Mouse (Mus musculus) myocyte (in vitro differentiated cells): ENCODE measurements at regions not wholly inside any gene's neighbourhood (a gene's known extent, or its start where the extent isn't known, plus 50 kb on each side); places are given as distances from the start of the nearest gene placed in this dataset.

Source experiments
- H3K27me3 ChIP-seq: one replicate; pipeline ENCODE4 v1.6.1; 2011; ENCODE audit not compliant: control insufficient read depth, insufficient read depth, insufficient read length
- H3K36me3 ChIP-seq: one replicate; pipeline ENCODE4 v1.6.1; 2011; ENCODE audit not compliant: control insufficient read depth, insufficient read depth
- H3K4me2 ChIP-seq: one replicate; pipeline ENCODE4 v1.6.1; 2011; ENCODE audit warnings: low read depth, control low read depth
- H3K4me3 ChIP-seq: one replicate; pipeline ENCODE4 v1.5.1; 2011; ENCODE audit warnings: mild to moderate bottlenecking, control low read depth, moderate library complexity
- H3K79me2 ChIP-seq: one replicate; pipeline ENCODE4 v1.6.1; 2011; ENCODE audit not compliant: control insufficient read depth, insufficient read depth
- H3ac ChIP-seq: one replicate; pipeline ENCODE4 v1.6.1; 2011; ENCODE audit not compliant: control insufficient read depth, insufficient read length
- CEBPB ChIP-seq: IDR thresholded peaks from 2 replicates; pipeline ENCODE4 v1.6.1; 2011; ENCODE audit warnings: mild to moderate bottlenecking, moderate library complexity; ENCODE audit not compliant: poor library complexity, insufficient read depth, severe bottlenecking
- E2F4 ChIP-seq: IDR thresholded peaks from one replicate; pipeline ENCODE4 v1.6.1; 2011; ENCODE audit warnings: mild to moderate bottlenecking, control low read depth, moderate library complexity; ENCODE audit not compliant: insufficient read depth
- MAX ChIP-seq: IDR thresholded peaks from one replicate; pipeline ENCODE4 v1.6.1; 2011; ENCODE audit warnings: low read depth, mild to moderate bottlenecking, control low read depth
- MYOD1 ChIP-seq, 3 experiments: IDR thresholded peaks; one replicate each; pipeline ENCODE4 v1.6.1; 2011; ENCODE audit warnings: control low read depth in 2 of 3, low read depth in 2 of 3, mild to moderate bottlenecking in 2 of 3, moderate library complexity in 1 of 3; ENCODE audit not compliant: insufficient read length in 2 of 3, control insufficient read depth in 1 of 3
- MYOG ChIP-seq, 3 experiments: IDR thresholded peaks; one replicate each; pipeline ENCODE4 v1.6.1; 2011; ENCODE audit warnings: control low read depth in 2 of 3, low read depth in 2 of 3, mild to moderate bottlenecking in 2 of 3; ENCODE audit not compliant: insufficient read length in 2 of 3, control insufficient read depth in 1 of 3, insufficient read depth in 1 of 3
- POLR2A ChIP-seq: IDR thresholded peaks from one replicate; pipeline ENCODE4 v1.6.1; 2011; ENCODE audit warnings: low read depth, mild to moderate bottlenecking, control low read depth, moderate library complexity; ENCODE audit not compliant: insufficient read length
- POLR2AphosphoS2 ChIP-seq: IDR thresholded peaks from one replicate; pipeline ENCODE4 v1.6.1; 2011; ENCODE audit warnings: low read depth, control low read depth; ENCODE audit not compliant: insufficient read length
- REST ChIP-seq: IDR thresholded peaks from one replicate; pipeline ENCODE4 v1.6.1; 2011; ENCODE audit warnings: mild to moderate bottlenecking, control low read depth, moderate library complexity; ENCODE audit not compliant: insufficient read depth, insufficient read length
- SRF ChIP-seq: IDR thresholded peaks from one replicate; pipeline ENCODE4 v1.6.1; 2011; ENCODE audit warnings: low read depth; ENCODE audit not compliant: control insufficient read depth, insufficient read length
- TCF12 ChIP-seq: IDR thresholded peaks from one replicate; pipeline ENCODE4 v1.6.1; 2011; ENCODE audit warnings: mild to moderate bottlenecking, control low read depth; ENCODE audit not compliant: poor library complexity, insufficient read depth, severe bottlenecking
- TCF3 ChIP-seq: IDR thresholded peaks from one replicate; pipeline ENCODE4 v1.6.1; 2011; ENCODE audit warnings: low read depth, control low read depth; ENCODE audit not compliant: insufficient read length
- USF1 ChIP-seq: IDR thresholded peaks from one replicate; pipeline ENCODE4 v1.6.1; 2011; ENCODE audit warnings: low read depth, mild to moderate bottlenecking, control low read depth, moderate library complexity

- no peaks in the 10 kb centered on the region for H3K36me3 ChIP-seq
- H3ac ChIP-seq, result no peak overlapping the region
- TF ChIP-seq SRF (no peak), CEBPB (no peak), E2F4 (no peak), USF1 (no peak), MYOG (IDR thresholded peaks at IDR 0.05; ENCODE audit: control insufficient read depth in 1 of 3, insufficient read depth in 1 of 3, insufficient read length in 2 of 3, low read depth in 2 of 3) (no peak), TCF3 (no peak), MAX (no peak), TCF12 (no peak), POLR2AphosphoS2 (no peak), POLR2A (no peak), REST (no peak), MYOD1 (IDR thresholded peaks at IDR 0.05; ENCODE audit: control insufficient read depth in 1 of 3, insufficient read length in 2 of 3, low read depth in 2 of 3) (no peak)
- no peaks in the 10 kb centered on the region for H3K79me2 ChIP-seq
- no peak overlapping the region for H3K4me3 ChIP-seq
- no peaks in the 10 kb centered on the region for H3K27me3 ChIP-seq
- no peak overlapping the region for H3K4me2 ChIP-seq
These were observed 554.0 kb downstream of the Rnf144a start for GRCm38 (mm10) chr12:25861100-25861499.

GRCm38 (mm10) chr12:25858397-25858796 lies 556.7 kb downstream of the Rnf144a start:
- H3K27me3 ChIP-seq, result no peaks in the 10 kb centered on the region
- no peak for TF ChIP-seq E2F4
- TF ChIP-seq POLR2A, result no peak
- TF ChIP-seq MYOG (IDR thresholded peaks at IDR 0.05; ENCODE audit: control insufficient read depth in 1 of 3, insufficient read depth in 1 of 3, insufficient read length in 2 of 3, low read depth in 2 of 3), result no peak
- TF ChIP-seq MAX, result no peak
- TF ChIP-seq TCF12, result no peak
- no peak for TF ChIP-seq POLR2AphosphoS2
- no peak for TF ChIP-seq CEBPB
- no peak for TF ChIP-seq USF1
- TF ChIP-seq SRF, result no peak
- TF ChIP-seq REST, result no peak
- no peak for TF ChIP-seq MYOD1 (IDR thresholded peaks at IDR 0.05; ENCODE audit: control insufficient read depth in 1 of 3, insufficient read length in 2 of 3, low read depth in 2 of 3)
- no peak for TF ChIP-seq TCF3

GRCm38 (mm10) chr12:25830057-25830456 lies 585.0 kb downstream of the Rnf144a start:
- Histone ChIP-seq H3K36me3 (no peaks in the 10 kb centered on the region), H3K4me2 (no peak overlapping the region), H3K27me3 (no peaks in the 10 kb centered on the region), H3ac (no peak overlapping the region), H3K79me2 (no peaks in the 10 kb centered on the region), H3K4me3 (no peak overlapping the region)
- no peak for TF ChIP-seq SRF
- TF ChIP-seq MYOD1 (IDR thresholded peaks at IDR 0.05; ENCODE audit: control insufficient read depth in 1 of 3, insufficient read length in 2 of 3, low read depth in 2 of 3), result peak in 1 of 3 experiments; percentile 77
- no peak for TF ChIP-seq MAX
- TF ChIP-seq MYOG (IDR thresholded peaks at IDR 0.05; ENCODE audit: control insufficient read depth in 1 of 3, insufficient read depth in 1 of 3, insufficient read length in 2 of 3, low read depth in 2 of 3), result peak in 1 of 3 experiments; percentile 25
- no peak for TF ChIP-seq TCF12
- no peak for TF ChIP-seq TCF3

More at GRCm38 (mm10) chr12:25858397-25858796, 556.7 kb downstream of the Rnf144a start:
- Histone ChIP-seq H3K79me2 (no peaks in the 10 kb centered on the region), H3K4me2 (no peak overlapping the region), H3ac (no peak overlapping the region), H3K4me3 (no peak overlapping the region), H3K36me3 (no peaks in the 10 kb centered on the region)

GRCm38 (mm10) chr12:25827961-25828360 lies 587.1 kb downstream of the Rnf144a start:
- no peak overlapping the region for H3K4me3 ChIP-seq
- TF ChIP-seq MYOD1 (IDR thresholded peaks at IDR 0.05; ENCODE audit: control insufficient read depth in 1 of 3, insufficient read length in 2 of 3, low read depth in 2 of 3), result no peak
- no peak for TF ChIP-seq REST
- TF ChIP-seq TCF3, result no peak
- no peak for TF ChIP-seq TCF12
- no peak for TF ChIP-seq E2F4
- no peak for TF ChIP-seq MAX
- no peak for TF ChIP-seq SRF
- TF ChIP-seq CEBPB, result no peak
- TF ChIP-seq POLR2A, result no peak
- H3K4me2 ChIP-seq, result no peak overlapping the region
- H3K27me3 ChIP-seq, result no peaks in the 10 kb centered on the region
- H3ac ChIP-seq, result no peak overlapping the region
- H3K36me3 ChIP-seq, result no peaks in the 10 kb centered on the region
- no peaks in the 10 kb centered on the region for H3K79me2 ChIP-seq

GRCm38 (mm10) chr12:25826928-25827327 lies 588.1 kb downstream of the Rnf144a start:
- no peak overlapping the region for H3K4me3 ChIP-seq
- no peaks in the 10 kb centered on the region for H3K36me3 ChIP-seq
- no peaks in the 10 kb centered on the region for H3K79me2 ChIP-seq
- no peaks in the 10 kb centered on the region for H3K27me3 ChIP-seq
- no peak overlapping the region for H3ac ChIP-seq
- H3K4me2 ChIP-seq, result no peak overlapping the region
- TF ChIP-seq USF1, result no peak
- TF ChIP-seq MAX, result no peak
- TF ChIP-seq TCF3, result no peak
- TF ChIP-seq MYOG (IDR thresholded peaks at IDR 0.05; ENCODE audit: control insufficient read depth in 1 of 3, insufficient read depth in 1 of 3, insufficient read length in 2 of 3, low read depth in 2 of 3), result no peak
- no peak for TF ChIP-seq MYOD1 (IDR thresholded peaks at IDR 0.05; ENCODE audit: control insufficient read depth in 1 of 3, insufficient read length in 2 of 3, low read depth in 2 of 3)
- TF ChIP-seq CEBPB, result no peak
- TF ChIP-seq POLR2A, result no peak
- no peak for TF ChIP-seq E2F4
- TF ChIP-seq REST, result no peak
- TF ChIP-seq POLR2AphosphoS2, result no peak
- TF ChIP-seq SRF, result no peak
- TF ChIP-seq TCF12, result no peak
